Mouse (Mus musculus) C2C12 (cell line): ENCODE results near the gene Fars2. TPM values are rescaled to one million over a fixed set of nuclear protein-coding genes. Genes with fewer than 3 reads are reported as not detected.

Source experiments
- H3K27me3 ChIP-seq: one replicate; pipeline ENCODE4 v1.6.1; 2011; ENCODE audit not compliant: control insufficient read depth, insufficient read depth, insufficient read length
- H3K36me3 ChIP-seq: one replicate; pipeline ENCODE4 v1.6.1; 2011; ENCODE audit not compliant: control insufficient read depth, insufficient read depth
- H3K4me3 ChIP-seq: one replicate; pipeline ENCODE4 v1.5.1; 2011; ENCODE audit warnings: mild to moderate bottlenecking, control low read depth; ENCODE audit not compliant: poor library complexity, insufficient read depth, severe bottlenecking
- H3K79me2 ChIP-seq: one replicate; pipeline ENCODE4 v1.6.1; 2011; ENCODE audit not compliant: control insufficient read depth, insufficient read depth
- H3K79me3 ChIP-seq: one replicate; pipeline ENCODE4 v1.6.1; 2011; ENCODE audit warnings: low read depth, control low read depth
- H3ac ChIP-seq: one replicate; pipeline ENCODE3; 2011; ENCODE audit warnings: low read depth; ENCODE audit not compliant: control insufficient read depth, insufficient read length
- CEBPB ChIP-seq: IDR thresholded peaks from one replicate; pipeline ENCODE4 v1.6.1; 2011; ENCODE audit warnings: low read depth, mild to moderate bottlenecking, control low read depth, moderate library complexity
- CTCF ChIP-seq: IDR thresholded peaks from one replicate; pipeline ENCODE4 v1.5.1; 2011; ENCODE audit not compliant: control insufficient read depth, insufficient read depth, insufficient read length
- FOSL1 ChIP-seq: IDR thresholded peaks from one replicate; pipeline ENCODE4 v1.8.0; 2011; ENCODE audit warnings: mild to moderate bottlenecking, low read length; ENCODE audit not compliant: poor library complexity, insufficient read depth, severe bottlenecking
- MAX ChIP-seq: IDR thresholded peaks from one replicate; pipeline ENCODE4 v1.6.1; 2011; ENCODE audit warnings: mild to moderate bottlenecking, control low read depth
- MYOD1 ChIP-seq: IDR thresholded peaks from one replicate; pipeline ENCODE4 v1.6.1; 2011; ENCODE audit warnings: low read depth; ENCODE audit not compliant: control insufficient read depth, insufficient read length
- MYOG ChIP-seq: IDR thresholded peaks from one replicate; pipeline ENCODE4 v1.6.1; 2011; ENCODE audit not compliant: control insufficient read depth, insufficient read length; ENCODE audit errors: extremely low read depth
- USF1 ChIP-seq: IDR thresholded peaks from one replicate; pipeline ENCODE4 v1.6.1; 2011; ENCODE audit warnings: low read depth, mild to moderate bottlenecking, control low read depth, moderate library complexity
- polyA plus RNA-seq: library from polyadenylated mRNA; unstranded; fragments of >200 nt; fragmentation: generic; extraction: Trizol; gene quantifications from one replicate; pipeline ENCODE4 v1.2.1, GENCODE M21; 2012; ENCODE audit warnings: missing spikeins

Fars2 gene
- polyA plus RNA-seq, 1 experiment, result 25.9 TPM

DNA sequence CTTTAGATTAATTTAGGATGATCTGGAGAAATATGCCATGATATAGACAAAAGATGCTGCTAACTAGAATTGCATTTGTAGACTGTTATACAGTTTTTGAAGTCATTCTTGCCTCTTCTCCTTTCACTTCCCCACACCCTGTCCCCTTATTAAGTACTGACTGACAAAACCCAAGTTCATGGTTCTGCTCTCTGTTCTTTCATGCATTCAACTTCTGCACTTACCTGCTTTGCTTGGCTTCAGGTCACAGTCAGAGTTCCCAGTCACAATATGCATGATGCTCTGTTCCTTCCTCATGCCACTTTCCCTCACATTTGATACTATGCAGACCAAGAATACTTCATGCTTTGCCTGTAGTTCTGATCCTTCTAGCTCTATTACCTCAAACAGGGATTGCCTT, 105.5 kb downstream of the Fars2 start:
- TF ChIP-seq CEBPB (no peak), FOSL1 (no peak), CTCF (no peak), MYOD1 (no peak), USF1 (no peak), MYOG (no peak), MAX (no peak)
- no peaks in the 10 kb centered on the region for H3K36me3 ChIP-seq
- H3K27me3 ChIP-seq, result no peaks in the 10 kb centered on the region
- no peaks in the 10 kb centered on the region for H3K79me2 ChIP-seq
- H3K79me3 ChIP-seq, result no peaks in the 10 kb centered on the region
- no peak overlapping the region for H3ac ChIP-seq
- H3K4me3 ChIP-seq, result no peak overlapping the region

DNA sequence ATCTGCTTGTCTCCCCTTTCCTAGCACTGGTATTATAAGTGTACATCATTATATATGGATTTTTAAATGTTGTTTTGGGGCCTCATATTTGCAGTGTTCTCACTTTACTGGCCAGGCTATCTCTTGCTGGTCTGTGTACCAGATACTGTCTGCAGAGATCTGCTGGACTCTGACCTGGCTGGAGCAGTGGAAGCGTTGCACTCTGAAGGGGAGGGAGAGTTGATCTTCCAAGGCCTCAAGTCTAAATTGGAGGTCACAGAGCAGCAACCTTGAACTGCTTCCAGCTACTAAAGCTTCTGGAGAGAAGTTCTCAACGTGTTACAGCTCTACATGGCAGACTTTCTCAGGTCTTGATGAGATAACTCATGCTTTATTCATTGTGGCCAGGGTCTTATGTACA, 107.2 kb downstream of the Fars2 start:
- Histone ChIP-seq H3K36me3 (no peaks in the 10 kb centered on the region), H3ac (no peak overlapping the region), H3K4me3 (no peak overlapping the region), H3K79me3 (no peaks in the 10 kb centered on the region), H3K27me3 (no peaks in the 10 kb centered on the region), H3K79me2 (no peaks in the 10 kb centered on the region)
- no peak for TF ChIP-seq MYOD1
- TF ChIP-seq USF1, result no peak
- TF ChIP-seq FOSL1, result no peak
- no peak for TF ChIP-seq MYOG
- no peak for TF ChIP-seq CTCF

DNA sequence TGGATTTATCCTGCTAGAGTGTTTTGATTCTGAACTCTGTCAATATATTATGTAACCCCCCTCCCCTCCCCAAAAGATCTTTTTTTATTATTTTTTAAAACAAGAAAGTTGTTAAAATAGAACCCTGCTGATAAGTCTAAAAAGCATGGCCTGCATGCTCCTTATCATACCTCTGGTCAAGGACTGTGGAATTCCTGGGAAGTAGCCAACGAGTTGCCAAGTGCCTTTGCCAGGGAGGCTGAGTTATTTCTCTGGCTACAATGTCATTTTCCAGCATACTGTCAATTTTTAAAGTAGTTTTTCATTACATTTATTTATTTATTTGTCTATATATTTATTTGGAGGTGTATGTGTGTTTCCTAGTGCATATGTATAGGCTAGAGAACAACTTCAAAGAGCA, 125.0 kb downstream of the Fars2 start:
- H3K79me2 ChIP-seq, result no peaks in the 10 kb centered on the region
- H3K36me3 ChIP-seq, result no peaks in the 10 kb centered on the region
- H3K79me3 ChIP-seq, result peaks cover 2% of the 10 kb centered on the region
- H3K4me3 ChIP-seq, result no peak overlapping the region
- H3ac ChIP-seq, result no peak overlapping the region
- no peaks in the 10 kb centered on the region for H3K27me3 ChIP-seq
- TF ChIP-seq CEBPB (no peak), MYOD1 (no peak), USF1 (no peak), FOSL1 (no peak), MYOG (no peak), CTCF (no peak), MAX (no peak)

DNA sequence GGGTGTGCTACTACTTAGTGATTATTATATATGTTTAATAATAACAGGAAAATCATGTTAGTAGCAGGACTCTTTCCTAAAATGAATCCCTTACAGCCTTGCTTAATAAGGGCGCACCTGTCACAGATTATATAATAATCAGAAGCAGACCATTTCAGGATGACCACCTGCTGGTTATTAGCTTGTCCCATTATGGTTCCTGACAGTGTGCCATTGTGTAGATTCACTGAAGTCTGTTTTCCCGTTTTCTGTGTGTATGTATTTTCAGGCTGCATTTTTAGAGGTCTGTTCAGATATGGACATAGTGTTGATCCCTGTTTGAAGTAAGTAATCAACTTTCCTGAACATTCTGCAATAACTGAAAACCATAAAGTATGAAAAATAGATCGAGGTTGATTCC, 136.7 kb downstream of the Fars2 start:
- Histone ChIP-seq H3ac (no peak overlapping the region), H3K27me3 (no peaks in the 10 kb centered on the region), H3K36me3 (no peaks in the 10 kb centered on the region), H3K79me3 (no peaks in the 10 kb centered on the region), H3K79me2 (no peaks in the 10 kb centered on the region), H3K4me3 (no peak overlapping the region)
- TF ChIP-seq FOSL1, result no peak
- no peak for TF ChIP-seq MYOG
- no peak for TF ChIP-seq MYOD1
- TF ChIP-seq CEBPB, result no peak
- TF ChIP-seq MAX, result no peak
- no peak for TF ChIP-seq USF1
- TF ChIP-seq CTCF, result no peak

DNA sequence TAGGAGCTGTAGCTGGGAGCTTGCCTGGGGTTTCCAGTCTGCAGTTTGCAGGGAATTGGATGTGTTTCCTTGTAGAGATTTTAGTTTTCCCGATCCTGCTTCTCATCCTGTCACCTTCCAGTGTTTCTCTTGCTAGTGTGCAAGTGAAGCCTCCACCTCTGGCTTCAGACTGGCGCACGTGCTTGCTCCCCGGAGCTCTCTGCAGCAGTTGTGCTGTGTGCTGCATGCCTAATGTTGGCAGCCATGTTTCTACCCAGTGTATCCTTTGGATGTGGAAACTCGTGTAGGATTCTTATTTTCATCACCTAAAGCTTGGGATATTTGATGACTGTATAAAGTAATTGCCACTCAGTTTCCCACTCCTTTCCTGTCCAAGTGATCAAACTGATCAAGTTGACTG, 140.0 kb downstream of the Fars2 start:
- Histone ChIP-seq H3K4me3 (no peak overlapping the region), H3ac (no peak overlapping the region), H3K27me3 (no peaks in the 10 kb centered on the region), H3K79me3 (no peaks in the 10 kb centered on the region), H3K36me3 (no peaks in the 10 kb centered on the region), H3K79me2 (no peaks in the 10 kb centered on the region)
- TF ChIP-seq USF1, result no peak
- no peak for TF ChIP-seq FOSL1
- no peak for TF ChIP-seq MYOD1
- TF ChIP-seq MAX, result no peak
- no peak for TF ChIP-seq CTCF
- TF ChIP-seq MYOG, result no peak
- TF ChIP-seq CEBPB, result no peak

DNA sequence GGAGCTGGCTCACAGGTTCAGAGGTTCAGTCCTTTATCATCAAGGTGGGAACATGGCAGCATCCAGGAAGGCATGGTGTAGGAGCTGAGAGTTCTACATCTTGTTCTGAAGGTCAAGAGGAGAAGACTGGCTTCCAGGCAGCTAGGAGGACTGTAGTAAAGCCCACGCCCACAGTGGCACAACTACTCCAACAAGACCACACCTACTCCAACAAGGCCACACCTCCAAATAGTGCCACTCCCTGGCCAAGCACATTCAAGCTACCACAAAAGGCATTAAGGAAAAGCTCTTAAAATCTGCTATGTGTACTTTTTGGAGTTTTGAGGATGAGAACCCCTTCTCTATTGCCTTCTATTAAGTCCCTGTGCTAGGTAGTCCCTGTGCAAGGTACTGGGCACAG, 142.5 kb downstream of the Fars2 start:
- TF ChIP-seq MYOD1 (no peak), CTCF (no peak), USF1 (no peak), MYOG (no peak), CEBPB (no peak), FOSL1 (no peak), MAX (no peak)
- Histone ChIP-seq H3K27me3 (no peaks in the 10 kb centered on the region), H3K36me3 (no peaks in the 10 kb centered on the region), H3ac (no peak overlapping the region), H3K4me3 (no peak overlapping the region), H3K79me3 (no peaks in the 10 kb centered on the region), H3K79me2 (no peaks in the 10 kb centered on the region)
